Mouse (Mus musculus) liver, embryonic 14.5 days (tissue): ENCODE results near the gene Osbpl11. TPM values are rescaled to one million over a fixed set of nuclear protein-coding genes. Genes with fewer than 3 reads are reported as not detected.
"Not testable (repeated sequence)": the region's sequence is repeated elsewhere in the genome, so short reads cannot be mapped to it uniquely, and the experiment has no call there.

Experiments used
- ATAC-seq: fragments of 200-750 bp; cut with Nextera tagmentation; 2 replicates; pipeline ENCODE4 v1.8.0; 2017; ENCODE audit warnings: moderate number of reproducible peaks, mild to moderate bottlenecking, moderate library complexity; ENCODE audit not compliant: insufficient read depth
- DNase-seq, 3 experiments: peaks; one replicate each; pipeline ENCODE4 v3.0.0-alpha.2; 2012 to 2013; ENCODE audit warnings: low read depth in 3 of 3, low spot score in 3 of 3
- H3K27ac ChIP-seq: fragments of 300-500 bp; sonication (generic); 2 replicates; pipeline ENCODE4 v1.5.1; 2014; ENCODE audit warnings: moderate library complexity, mild to moderate bottlenecking, control low read depth, inconsistent platforms
- H3K27me3 ChIP-seq: fragments of 300-500 bp; sonication (generic); 2 replicates; pipeline ENCODE4 v1.6.1; 2014; ENCODE audit warnings: mild to moderate bottlenecking, low read length, moderate library complexity; ENCODE audit not compliant: control insufficient read depth, insufficient read depth
- H3K36me3 ChIP-seq: fragments of 300-500 bp; sonication (generic); replicated peaks from 2 replicates; pipeline ENCODE4 v1.6.1; 2014; ENCODE audit warnings: low read depth; ENCODE audit not compliant: control insufficient read depth, insufficient read depth
- H3K4me1 ChIP-seq, 2 experiments: fragments of 200-500 bp in 1 of 2; fragments of 300-500 bp in 1 of 2; sonication (generic) in 1 of 2; replicated peaks; 2 replicates each; pipeline ENCODE4 v1.6.1; 2012 to 2014; ENCODE audit warnings: antibody characterized with exemption in 1 of 2, inconsistent platforms in 1 of 2, low read length in 1 of 2; ENCODE audit not compliant: control insufficient read depth in 2 of 2, insufficient read depth in 2 of 2
- H3K4me2 ChIP-seq: fragments of 300-500 bp; sonication (generic); 2 replicates; pipeline ENCODE4 v1.6.1; 2014; ENCODE audit warnings: low read depth, mild to moderate bottlenecking, control low read depth, moderate library complexity
- H3K4me3 ChIP-seq, 2 experiments: fragments of 200-500 bp in 1 of 2; fragments of 300-500 bp in 1 of 2; sonication (generic) in 1 of 2; 2 replicates each; pipeline ENCODE4 v1.5.1; 2012 to 2014; ENCODE audit warnings: low read depth in 2 of 2, low read length in 2 of 2, mild to moderate bottlenecking in 2 of 2, control low read depth in 1 of 2, inconsistent platforms in 1 of 2, moderate library complexity in 1 of 2; ENCODE audit not compliant: insufficient read depth in 1 of 2
- H3K9ac ChIP-seq: fragments of 300-500 bp; sonication (generic); replicated peaks from 2 replicates; pipeline ENCODE4 v1.6.1; 2014; ENCODE audit warnings: mild to moderate bottlenecking, control low read depth, moderate library complexity
- H3K9me3 ChIP-seq: fragments of 300-500 bp; sonication (generic); 2 replicates; pipeline ENCODE4 v1.6.1; 2016; ENCODE audit warnings: low read length, mixed read lengths; ENCODE audit not compliant: control insufficient read depth
- CTCF ChIP-seq: IDR thresholded peaks from 2 replicates; pipeline ENCODE4 v1.5.1; 2016; ENCODE audit warnings: antibody characterized with exemption, low read depth, control low read depth
- EP300 ChIP-seq: IDR thresholded peaks from 2 replicates; pipeline ENCODE4 v1.6.1; 2016; ENCODE audit warnings: antibody characterized with exemption, low read depth
- WGBS: fragments of 180-500 bp; shearing (Covaris S2); extraction: QIAGEN DNeasy Blood & Tissue Kit; methylation state at CpG from one replicate; pipeline ENCODE4 v1.1.7; 2014; ENCODE audit not compliant: insufficient replicate concordance; 5-methylcytosine and 5-hydroxymethylcytosine counted together
- polyA plus RNA-seq, 2 experiments: library from polyadenylated mRNA; depleted of rRNA in 1 of 2; stranded (reverse) in 1 of 2; unstranded in 1 of 2; fragments of >200 nt; fragmentation: Nextera tagmentation in 1 of 2; extraction: Ambion mirVana in 1 of 2; gene quantifications; 2 replicates each; pipeline versions ENCODE4 v1.2.1 to v1.2.3; 2012 to 2014

Osbpl11 gene
- polyA plus RNA-seq, 2 experiments: 3.3 to 4.3 TPM

DNA sequence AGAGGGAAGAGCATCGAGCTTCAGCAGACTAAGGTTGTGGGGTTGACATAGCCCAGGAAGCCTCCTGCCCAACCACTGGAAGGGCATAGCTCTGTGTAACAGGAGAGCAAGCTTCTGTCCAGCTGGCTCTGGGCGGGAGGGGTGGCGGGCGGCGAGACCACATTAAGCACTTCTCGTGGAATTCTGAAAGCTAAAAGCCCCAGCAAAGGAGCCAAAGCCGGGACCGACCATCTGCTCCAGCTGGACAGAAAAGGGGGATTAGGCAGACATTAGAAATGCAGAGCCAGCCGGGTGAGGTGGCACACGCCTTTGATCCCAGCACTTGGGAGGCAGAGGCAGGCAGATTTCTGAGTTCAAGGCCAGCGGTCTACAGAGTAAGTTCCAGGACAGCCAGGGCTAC is 26.9 kb upstream of the Osbpl11 start:
- H3K27me3 ChIP-seq: no peaks in the 10 kb centered on the region
- H3K9me3 ChIP-seq: no peaks in the 10 kb centered on the region
- no peak overlapping the region for H3K4me2 ChIP-seq
- no peak overlapping the region for H3K27ac ChIP-seq
- no peaks in the 10 kb centered on the region for H3K36me3 ChIP-seq
- no peak for TF ChIP-seq CTCF
- no peak for TF ChIP-seq EP300
- ATAC-seq (no peak), DNase-seq (no peak)
- no peak overlapping the region for H3K9ac ChIP-seq
- no peak overlapping the region for H3K4me3 ChIP-seq
- 76% methylated on average over 11 of the region's 11 CpGs for WGBS
- no peaks in the 10 kb centered on the region for H3K4me1 ChIP-seq

DNA sequence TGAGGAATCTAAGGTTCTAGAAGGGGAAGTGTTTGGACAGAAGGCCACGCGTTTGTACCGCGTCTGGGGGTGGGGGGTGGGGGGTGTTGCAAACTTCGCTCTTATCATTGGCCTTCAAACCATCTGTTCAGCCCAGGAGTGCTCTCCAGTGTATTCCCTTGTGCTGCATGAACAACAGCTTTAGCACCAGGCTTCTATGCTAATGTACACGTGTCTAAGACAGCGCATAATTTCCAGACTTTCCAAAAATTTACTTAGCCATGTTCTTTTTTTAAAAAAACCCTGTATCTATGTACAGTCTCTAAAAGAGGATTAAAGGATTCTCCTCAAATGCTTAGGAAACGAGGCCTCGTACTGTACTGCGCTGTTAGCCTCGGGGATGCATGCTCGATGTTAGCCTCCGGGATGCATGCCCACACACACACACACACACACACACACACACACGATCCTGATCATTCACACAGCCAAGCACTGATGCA is 26.2 kb upstream of the Osbpl11 start:
- TF ChIP-seq EP300: no peak
- TF ChIP-seq CTCF: no peak
- Histone ChIP-seq H3K27me3 (no peaks in the 10 kb centered on the region), H3K9ac (no peak overlapping the region), H3K4me1 (no peaks in the 10 kb centered on the region), H3K9me3 (no peaks in the 10 kb centered on the region), H3K4me3 (no peak overlapping the region), H3K27ac (no peak overlapping the region), H3K36me3 (no peaks in the 10 kb centered on the region), H3K4me2 (no peak overlapping the region)
- DNase-seq (no peak), ATAC-seq (no peak)
- 51% methylated on average over 14 of the region's 14 CpGs for WGBS

DNA sequence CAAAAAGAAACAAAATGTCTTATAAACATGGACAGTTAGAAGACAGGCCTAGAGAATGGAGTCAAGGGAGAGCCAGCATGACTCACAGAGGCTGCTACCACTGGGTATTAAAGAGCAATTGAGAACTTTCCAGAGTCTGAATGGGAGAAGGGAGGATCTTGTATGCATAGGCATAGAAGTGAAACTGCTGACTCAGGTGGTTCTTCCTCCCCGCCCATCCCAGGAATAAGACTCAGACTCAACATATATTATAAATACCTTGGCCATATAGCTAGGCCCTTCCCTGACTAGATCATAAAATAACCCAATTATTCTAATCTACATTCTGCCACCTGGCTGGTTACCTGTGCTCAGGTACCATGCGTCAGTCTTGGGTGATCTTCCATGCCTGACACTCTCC is 25.5 kb upstream of the Osbpl11 start:
- 76% methylated on average over 2 of the region's 2 CpGs for WGBS
- Histone ChIP-seq H3K27me3 (no peaks in the 10 kb centered on the region), H3K9me3 (no peaks in the 10 kb centered on the region), H3K27ac (no peak overlapping the region), H3K4me1 (no peaks in the 10 kb centered on the region), H3K36me3 (no peaks in the 10 kb centered on the region), H3K4me2 (no peak overlapping the region), H3K9ac (no peak overlapping the region), H3K4me3 (no peak overlapping the region)
- DNase-seq (no peak), ATAC-seq (no peak)
- no peak for TF ChIP-seq EP300
- no peak for TF ChIP-seq CTCF

DNA sequence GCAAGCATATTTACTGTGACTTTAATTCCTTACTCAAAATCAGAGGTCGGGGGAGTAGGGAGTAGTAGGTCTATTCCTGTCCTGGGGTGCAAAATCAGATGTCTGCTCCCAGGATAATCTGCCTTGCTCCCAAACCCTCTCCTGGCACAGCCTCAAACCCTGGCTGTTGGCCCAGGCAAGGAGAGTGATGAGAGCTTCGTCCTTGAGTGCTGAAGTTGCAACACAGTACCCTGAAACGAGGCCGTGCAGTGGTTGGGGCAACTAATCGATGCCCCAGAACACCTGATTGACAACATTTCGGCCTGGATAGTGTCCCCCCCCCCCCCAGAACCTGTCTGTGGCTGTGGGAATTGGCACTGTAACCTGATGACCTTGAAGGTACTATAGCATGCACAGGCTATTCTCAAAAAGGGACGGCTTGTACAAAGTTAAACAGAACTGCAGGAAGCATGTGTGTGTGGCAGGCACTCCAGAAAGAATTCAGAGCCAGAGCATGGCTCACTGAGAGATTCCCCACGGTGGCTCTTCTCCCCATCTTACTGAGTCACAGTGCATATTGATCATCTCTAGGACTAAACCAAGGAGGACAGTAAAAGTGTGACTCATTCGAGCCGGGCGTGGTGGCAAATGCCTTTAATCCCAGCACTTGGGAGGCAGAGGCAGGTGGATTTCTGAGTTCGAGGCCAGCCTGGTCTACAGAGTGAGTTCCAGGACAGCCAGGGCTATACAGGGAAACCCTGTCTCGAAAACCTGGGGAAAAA is 21.4 kb upstream of the Osbpl11 start:
- H3K27me3 ChIP-seq: no peaks in the 10 kb centered on the region
- H3K9me3 ChIP-seq: no peaks in the 10 kb centered on the region
- no peak overlapping the region for H3K4me2 ChIP-seq
- no peak overlapping the region for H3K4me3 ChIP-seq
- no peaks in the 10 kb centered on the region for H3K4me1 ChIP-seq
- 62% methylated on average over 13 of the region's 13 CpGs for WGBS
- no peak for TF ChIP-seq EP300
- no peak for TF ChIP-seq CTCF
- H3K9ac ChIP-seq: no peak overlapping the region
- no peaks in the 10 kb centered on the region for H3K36me3 ChIP-seq
- H3K27ac ChIP-seq: no peak overlapping the region
- no peak for DNase-seq
- ATAC-seq: no peak

DNA sequence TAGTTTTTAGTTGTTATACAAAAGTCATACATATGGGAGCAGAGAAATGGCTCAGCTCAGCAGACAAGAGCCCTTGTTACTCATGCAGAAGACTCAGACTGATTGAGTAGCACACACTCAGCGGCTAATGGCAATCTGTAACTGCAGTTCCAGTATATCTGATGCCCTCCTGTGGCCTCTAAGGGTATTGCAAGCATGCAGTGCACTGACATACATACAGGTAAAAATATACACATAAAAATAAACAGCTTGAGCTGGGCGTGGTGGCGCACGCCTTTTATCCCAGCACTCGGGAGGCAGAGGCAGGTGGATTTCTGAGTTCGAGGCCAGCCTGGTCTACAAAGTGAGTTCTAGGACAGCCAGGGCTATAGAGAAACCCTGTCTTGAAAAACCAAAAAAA is 18.6 kb upstream of the Osbpl11 start:
- 49% methylated on average over 6 of the region's 6 CpGs for WGBS
- peak; percentile 77 for TF ChIP-seq CTCF
- H3K9ac ChIP-seq, H3K27me3 ChIP-seq, ATAC-seq, H3K4me3 ChIP-seq, H3K36me3 ChIP-seq, H3K4me2 ChIP-seq, H3K9me3 ChIP-seq, H3K4me1 ChIP-seq, H3K27ac ChIP-seq: not testable (repeated sequence)
- DNase-seq: peak in 2 of 3 experiments; percentile 33 to 41
